Mouse (Mus musculus) B cell, adult (primary cell): ENCODE results near the gene Oasl2. TPM values are rescaled to one million over a fixed set of nuclear protein-coding genes. Genes with fewer than 3 reads are reported as not detected.

Source experiments
- total RNA-seq: library from RNA; stranded (reverse); gene quantifications from 4 replicates; pipeline ENCODE4 v1.2.4, GENCODE M21; 2023; ENCODE audit not compliant: inconsistent age

The Oasl2 gene
- 4.5 to 7.3 TPM (median 6.6 TPM) in 4 replicates for total RNA-seq

GRCm38 (mm10) chr5:114896688-114897373 lies at the start of gene Oasl2:
Oasl2 (plus strand) TSS chr5:114896936.

GRCm38 (mm10) chr5:114853364-114853763 lies 43.4 kb upstream of the Oasl2 start, which contains the start of gene 4930519G04Rik:
4930519G04Rik (plus strand) TSS chr5:114853664.

GRCm38 (mm10) chr5:114858582-114858981 lies 38.2 kb upstream of the Oasl2 start, which contains the start of gene Gm9936:
Gm9936 (minus strand) TSS chr5:114858682.

GRCm38 (mm10) chr5:114922998-114923473 lies 26.3 kb downstream of the Oasl2 start, which contains the start of gene Oasl1:
Oasl1 (plus strand) TSS chr5:114923240.

GRCm38 (mm10) chr5:114942074-114942765 lies 45.5 kb downstream of the Oasl2 start, which contains the start of gene 2210016L21Rik:
2210016L21Rik (plus strand) TSS chr5:114942158.

Other genes with a start within 250 kb of the Oasl2 start
- 0.27 to 1.0 TPM in 2 of 4 replicates, not detected in the others for gene Trpv4, start 238.5 kb upstream of the Oasl2 start, total RNA-seq
- 56.1 to 58.9 TPM (median 57.4 TPM) in 4 replicates for gene Gltp, start 206.0 kb upstream of the Oasl2 start, total RNA-seq
- 19.0 to 24.7 TPM (median 22.0 TPM) in 4 replicates for gene Tchp, start 189.2 kb upstream of the Oasl2 start, total RNA-seq
- gene Ankrd13a, start 122.3 kb upstream of the Oasl2 start, total RNA-seq, result 187 to 205 TPM (median 199 TPM) in 4 replicates
- 170 to 180 TPM (median 173 TPM) in 4 replicates for gene Git2, start 121.4 kb upstream of the Oasl2 start, total RNA-seq
- gene 1500011B03Rik, start 73.5 kb upstream of the Oasl2 start, total RNA-seq, result 50.4 to 57.2 TPM (median 52.4 TPM) in 4 replicates
- 0.24 to 0.67 TPM in 2 of 4 replicates, not detected in the others for gene 4930519G04Rik, start 43.3 kb upstream of the Oasl2 start, total RNA-seq
- gene Gm9936, start 38.3 kb upstream of the Oasl2 start, total RNA-seq, result not detected in 4 replicates
- gene Oasl1, start 26.3 kb downstream of the Oasl2 start, total RNA-seq, result 19.1 to 44.2 TPM (median 26.8 TPM) in 4 replicates
- 35.9 to 40.1 TPM (median 39.5 TPM) in 4 replicates for gene 2210016L21Rik, start 45.2 kb downstream of the Oasl2 start, total RNA-seq
- gene Hnf1a, start 74.2 kb downstream of the Oasl2 start, total RNA-seq, result not detected in 4 replicates
- 54.8 to 58.2 TPM (median 56.8 TPM) in 4 replicates for gene Sppl3, start 114.2 kb downstream of the Oasl2 start, total RNA-seq
- 0.96 TPM in 1 of 4 replicates, not detected in the others for gene Gm10401, start 201.4 kb downstream of the Oasl2 start, total RNA-seq
- gene Acads, start 222.4 kb downstream of the Oasl2 start, total RNA-seq, result 17.1 to 21.0 TPM (median 18.9 TPM) in 4 replicates
- gene Unc119b, start 238.0 kb downstream of the Oasl2 start, total RNA-seq, result 34.6 to 39.0 TPM (median 37.0 TPM) in 4 replicates